Mouse (Mus musculus) 3134 (cell line): Measurements from ENCODE around the gene Lce1a2.
A peak's percentile ranks its signal among the peaks of the same experiment; 100 is the strongest.

Experiments
- DNase-seq: peaks from one replicate; pipeline ENCODE4 v3.0.0-alpha.2; 2011; ENCODE audit warnings: low spot score; ENCODE audit not compliant: insufficient read length; ENCODE audit errors: extremely low read depth

Lce1a2 gene

GRCm38 (mm10) chr3:92670215-92670614 is at the start of gene Lce1a2:
Gene Lce1a2 (minus strand): TSS chr3:92670315.
- no peak for DNase-seq

GRCm38 (mm10) chr3:92715122-92715521 is 45.0 kb upstream of the Lce1a2 start:
- DNase-seq = no peak

GRCm38 (mm10) chr3:92708974-92709373 is 38.9 kb upstream of the Lce1a2 start, which contains the start of gene Lce1e:
Gene Lce1e (minus strand): TSS chr3:92709074.
- no peak for DNase-seq

- no peak for DNase-seq
Measured at GRCm38 (mm10) chr3:92694613-92695012, 24.5 kb upstream of the Lce1a2 start.

- peak; percentile 69 for DNase-seq
Measured at GRCm38 (mm10) chr3:92691688-92692087, 21.6 kb upstream of the Lce1a2 start.

GRCm38 (mm10) chr3:92689154-92689553 is 19.0 kb upstream of the Lce1a2 start:
- peak; percentile 24 for DNase-seq

- no peak for DNase-seq
Measured at GRCm38 (mm10) chr3:92687110-92687509, 17.0 kb upstream of the Lce1a2 start, which contains the start of gene Lce1d. Gene Lce1d (minus strand): TSS chr3:92687210.

GRCm38 (mm10) chr3:92678947-92679346 is 8.8 kb upstream of the Lce1a2 start, which contains the start of gene Lce1c:
Gene Lce1c (plus strand): TSS chr3:92679247.
- no peak for DNase-seq

- no peak for DNase-seq
Measured at GRCm38 (mm10) chr3:92656826-92657225, 13.3 kb downstream of the Lce1a2 start, which contains the start of gene Lce1b. Gene Lce1b (minus strand): TSS chr3:92656926.

- no peak for DNase-seq
Measured at GRCm38 (mm10) chr3:92648207-92648606, 21.9 kb downstream of the Lce1a2 start, which contains the start of gene Lce1a1. Gene Lce1a1 (minus strand): TSS chr3:92648307.

GRCm38 (mm10) chr3:92639854-92640253 is 30.3 kb downstream of the Lce1a2 start:
- DNase-seq = no peak

- no peak for DNase-seq
Measured at GRCm38 (mm10) chr3:92638653-92638991, 31.5 kb downstream of the Lce1a2 start.

GRCm38 (mm10) chr3:92637745-92638652 is 32.1 kb downstream of the Lce1a2 start:
- DNase-seq = no peak

- DNase-seq = no peak
Measured at GRCm38 (mm10) chr3:92621560-92621959, 48.6 kb downstream of the Lce1a2 start, which contains the start of gene Lce6a. Gene Lce6a (minus strand): TSS chr3:92621660.
